Mouse (Mus musculus) hindbrain, embryonic 15.5 days (tissue): ENCODE data around the gene Map2k6. TPM values are rescaled to one million over a fixed set of nuclear protein-coding genes. Genes with fewer than 3 reads are reported as not detected.
A peak's percentile ranks its signal among the peaks of the same experiment; 100 is the strongest.

Experiments
- ATAC-seq: fragments of 200-750 bp; cut with Nextera tagmentation; 2 replicates; pipeline ENCODE4 v1.8.0; 2017; ENCODE audit warnings: low read depth, moderate number of reproducible peaks, moderate TSS enrichment; ENCODE audit not compliant: low FRiP score
- H3K27ac ChIP-seq: fragments of 300-500 bp; sonication (generic); replicated peaks from 2 replicates; pipeline ENCODE4 v1.5.1; 2015; ENCODE audit warnings: mild to moderate bottlenecking, inconsistent platforms
- H3K27me3 ChIP-seq: fragments of 300-500 bp; sonication (generic); 2 replicates; pipeline ENCODE4 v1.6.1; 2015; ENCODE audit warnings: control low read depth, inconsistent platforms
- H3K36me3 ChIP-seq: fragments of 300-500 bp; sonication (generic); 2 replicates; pipeline ENCODE4 v1.6.1; 2015; ENCODE audit warnings: control low read depth, inconsistent platforms
- H3K4me1 ChIP-seq: fragments of 300-500 bp; sonication (generic); replicated peaks from 2 replicates; pipeline ENCODE4 v1.6.1; 2015; ENCODE audit warnings: control low read depth, inconsistent platforms
- H3K4me2 ChIP-seq: fragments of 300-500 bp; sonication (generic); 2 replicates; pipeline ENCODE4 v1.6.1; 2015; ENCODE audit warnings: moderate library complexity, mild to moderate bottlenecking, inconsistent platforms
- H3K4me3 ChIP-seq: fragments of 300-500 bp; sonication (generic); 2 replicates; pipeline ENCODE4 v1.5.1; 2015; ENCODE audit warnings: mild to moderate bottlenecking, inconsistent platforms
- H3K9ac ChIP-seq: fragments of 300-500 bp; sonication (generic); 2 replicates; pipeline ENCODE4 v1.6.1; 2015; ENCODE audit warnings: inconsistent platforms
- H3K9me3 ChIP-seq: fragments of 300-500 bp; sonication (generic); 2 replicates; pipeline ENCODE4 v1.6.1; 2016; ENCODE audit warnings: control low read depth, inconsistent platforms
- WGBS: fragments of 180-500 bp; shearing (Covaris S2); methylation state at CpG from one replicate; pipeline ENCODE4 v1.1.7; 2015; 5-methylcytosine and 5-hydroxymethylcytosine counted together
- polyA plus RNA-seq: library from polyadenylated mRNA; unstranded; fragments of >200 nt; fragmentation: Nextera tagmentation; extraction: Ambion mirVana; gene quantifications from 2 replicates; pipeline ENCODE4 v1.2.1, GENCODE M21; 2015

Map2k6 gene
- polyA plus RNA-seq, 1 experiment from 2014 or later: 26.2 TPM

DNA sequence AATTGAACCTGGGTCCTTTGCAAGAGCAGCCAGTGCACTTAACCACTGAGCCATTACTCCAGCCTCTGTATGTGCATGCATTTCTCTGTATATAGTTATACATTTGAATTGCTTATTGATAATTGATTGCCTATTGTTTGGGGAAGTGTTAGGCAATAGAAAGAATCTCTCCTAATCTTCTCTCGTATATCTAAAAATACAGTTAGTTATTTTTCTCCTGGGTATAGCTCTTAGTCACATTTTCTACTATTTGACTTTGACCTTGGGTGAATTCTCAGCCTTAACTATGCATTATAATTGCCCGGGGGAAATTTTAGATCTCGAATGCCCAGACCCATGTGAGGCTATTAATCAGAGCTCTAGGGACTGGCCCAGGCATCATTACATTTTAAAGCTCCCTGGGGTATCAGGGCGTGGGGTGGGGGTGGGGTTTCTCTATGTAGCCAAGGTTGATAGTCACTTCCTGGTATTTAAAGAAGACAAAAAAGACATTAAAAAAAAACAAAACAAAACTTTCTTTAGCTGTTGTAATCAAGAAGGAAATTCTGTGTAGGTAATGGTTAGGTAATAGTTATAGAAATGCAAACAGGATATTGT is 39.9 kb downstream of the Map2k6 start:
- ATAC-seq: no peak
- Histone ChIP-seq H3K9me3 (no peaks in the 10 kb centered on the region), H3K27me3 (no peaks in the 10 kb centered on the region), H3K4me3 (no peak overlapping the region), H3K4me2 (no peak overlapping the region), H3K9ac (no peak overlapping the region), H3K4me1 (no peaks in the 10 kb centered on the region; the same call in 1 of the 2 replicates), H3K27ac (no peak overlapping the region), H3K36me3 (no peaks in the 10 kb centered on the region)
- 47% methylated on average over 4 of the region's 4 CpGs for WGBS

DNA sequence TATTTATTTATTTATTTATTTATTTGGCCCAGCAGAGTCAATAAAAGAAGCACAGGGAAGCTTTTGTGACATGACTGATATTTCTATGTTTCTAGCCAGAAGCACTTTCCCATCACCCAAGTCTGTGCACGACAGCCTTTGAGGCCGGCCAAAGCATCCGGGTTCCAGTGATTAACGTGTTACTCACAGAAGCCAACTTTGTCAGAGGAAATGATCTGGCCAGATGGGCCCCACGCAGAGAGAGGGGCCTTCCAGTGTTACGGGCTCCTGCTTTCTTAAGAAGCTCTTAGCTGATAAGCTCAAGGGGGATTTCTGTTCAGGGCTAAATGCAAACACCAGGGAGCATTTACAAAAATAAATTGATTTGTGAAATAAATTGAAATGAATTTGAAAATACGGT is 40.4 kb downstream of the Map2k6 start:
- WGBS: 47% methylated on average over 7 of the region's 7 CpGs
- Histone ChIP-seq H3K36me3 (no peaks in the 10 kb centered on the region), H3K27ac (no peak overlapping the region), H3K9me3 (no peaks in the 10 kb centered on the region), H3K4me3 (no peak overlapping the region), H3K4me1 (no peaks in the 10 kb centered on the region; the same call in 1 of the 2 replicates), H3K9ac (no peak overlapping the region), H3K4me2 (no peak overlapping the region), H3K27me3 (no peaks in the 10 kb centered on the region)
- no peak for ATAC-seq

DNA sequence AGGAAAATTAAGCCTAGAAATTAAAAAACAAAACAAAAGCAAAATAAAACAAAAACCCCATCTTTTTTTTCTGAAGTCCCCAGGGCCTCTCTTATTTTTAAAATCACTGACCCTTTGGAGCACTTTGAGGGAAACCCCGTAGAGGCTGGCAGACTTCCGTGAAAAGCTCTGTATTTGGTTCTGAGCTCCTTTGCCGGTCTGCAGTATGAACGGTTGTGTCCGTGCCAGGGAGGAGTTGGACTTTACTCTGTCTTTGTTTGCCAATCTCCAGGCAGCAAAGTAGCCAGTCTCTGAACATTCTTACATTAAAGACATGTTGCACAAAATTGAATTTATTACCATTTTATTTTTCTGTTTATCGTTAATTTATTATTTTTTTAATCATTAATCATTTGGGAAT is 45.7 kb downstream of the Map2k6 start:
- Histone ChIP-seq H3K9ac (no peak overlapping the region), H3K27ac (no peak overlapping the region), H3K4me2 (no peak overlapping the region), H3K4me1 (peaks cover 23% of the 10 kb centered on the region), H3K4me3 (no peak overlapping the region), H3K27me3 (0 out of 2 replicates have a peak, but pooled peaks cover 9% of the 10 kb centered on the region), H3K36me3 (no peaks in the 10 kb centered on the region), H3K9me3 (no peaks in the 10 kb centered on the region)
- 59% methylated on average over 6 of the region's 6 CpGs for WGBS
- no peak for ATAC-seq

DNA sequence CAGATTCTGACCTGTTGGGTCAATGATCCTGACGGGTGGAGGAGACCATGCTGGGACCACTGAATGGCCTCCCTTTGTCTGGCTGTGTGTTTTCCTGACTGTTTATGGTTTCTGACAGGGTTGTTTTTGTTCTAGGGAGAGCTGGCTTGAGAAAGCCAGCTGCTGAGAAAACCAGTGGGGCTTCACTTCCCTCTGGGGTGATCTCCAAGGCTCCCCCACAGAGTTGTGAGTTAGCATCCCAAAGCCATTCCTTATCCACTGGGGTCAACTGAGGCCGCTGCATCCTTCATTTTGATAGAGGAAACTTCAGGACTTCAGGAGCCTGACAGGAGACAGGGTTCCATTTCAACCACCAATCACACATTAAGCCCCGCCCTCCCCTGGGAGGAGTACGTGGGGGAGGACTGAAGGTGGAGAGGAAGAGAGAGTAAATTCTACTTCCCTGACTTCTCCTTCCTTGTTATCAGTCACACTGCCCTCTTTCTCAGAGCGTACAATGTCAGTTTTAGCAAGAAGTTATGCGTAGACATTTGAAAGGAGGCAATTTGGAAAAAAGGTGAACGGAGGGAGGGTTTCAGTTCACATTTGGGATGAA is 49.3 kb downstream of the Map2k6 start:
- ATAC-seq: no peak
- Histone ChIP-seq H3K27me3 (0 out of 2 replicates have a peak, but pooled peaks cover 9% of the 10 kb centered on the region), H3K4me2 (peak overlapping the region; percentile 40), H3K4me1 (peaks cover 35% of the 10 kb centered on the region), H3K4me3 (peak overlapping the region; percentile 17; the same call in 1 of the 2 replicates), H3K9me3 (no peaks in the 10 kb centered on the region), H3K9ac (no peak overlapping the region), H3K36me3 (no peaks in the 10 kb centered on the region), H3K27ac (no peak overlapping the region)
- WGBS: 6% methylated on average over 7 of the region's 7 CpGs

DNA sequence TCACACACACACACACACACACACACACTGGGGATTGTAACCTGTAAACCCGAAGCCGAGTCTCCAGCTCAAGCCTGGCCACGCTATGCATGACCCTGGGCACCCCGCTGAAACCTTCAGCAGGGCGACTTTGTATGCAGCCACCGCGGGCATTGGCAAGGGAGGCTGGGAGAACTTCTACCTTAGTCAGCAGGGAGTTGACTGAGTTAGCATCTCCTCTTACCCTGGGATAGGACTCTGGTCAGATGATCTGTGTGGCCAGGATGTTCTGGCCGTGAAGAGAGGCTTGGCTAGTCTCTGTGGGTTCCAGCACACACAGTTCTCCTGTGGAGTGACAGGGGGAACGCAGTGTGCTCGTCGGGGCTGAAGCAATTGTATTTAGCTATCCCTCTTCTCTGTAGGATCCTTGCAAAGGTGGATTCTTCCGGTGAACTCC is 49.8 kb downstream of the Map2k6 start:
- Histone ChIP-seq H3K4me1 (peaks cover 35% of the 10 kb centered on the region), H3K4me2 (peak overlapping the region; percentile 40), H3K4me3 (peak overlapping the region; percentile 17), H3K9ac (no peak overlapping the region), H3K27me3 (0 out of 2 replicates have a peak, but pooled peaks cover 9% of the 10 kb centered on the region), H3K27ac (no peak overlapping the region), H3K9me3 (no peaks in the 10 kb centered on the region), H3K36me3 (no peaks in the 10 kb centered on the region)
- ATAC-seq: peak; percentile 47; the same call in 1 of the 2 replicates
- under 1% methylated on average over 12 of the region's 12 CpGs for WGBS

DNA sequence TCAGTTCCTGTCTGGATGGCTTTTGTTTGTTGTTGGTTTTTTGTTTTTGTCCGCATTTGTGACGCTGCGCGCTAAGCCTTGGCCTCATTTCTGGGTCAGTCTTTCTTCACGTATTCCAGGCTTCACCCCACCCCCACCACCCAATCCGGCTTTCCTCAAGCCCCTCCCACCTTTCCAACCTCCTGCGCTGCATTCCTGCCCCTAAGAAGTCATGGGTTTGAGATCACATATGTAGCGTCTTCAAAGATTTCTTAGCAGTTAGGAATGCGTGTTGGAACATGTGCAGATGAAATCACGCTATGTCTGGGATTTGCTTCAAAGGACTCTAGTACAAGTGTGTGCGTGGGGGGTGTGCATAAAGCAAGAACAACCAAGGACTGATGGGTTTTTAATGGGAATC is 50.3 kb downstream of the Map2k6 start:
- Histone ChIP-seq H3K4me2 (peak overlapping the region; percentile 40), H3K9ac (no peak overlapping the region), H3K4me1 (peaks cover 35% of the 10 kb centered on the region), H3K9me3 (no peaks in the 10 kb centered on the region), H3K27me3 (0 out of 2 replicates have a peak, but pooled peaks cover 9% of the 10 kb centered on the region), H3K36me3 (no peaks in the 10 kb centered on the region), H3K4me3 (peak overlapping the region; percentile 17), H3K27ac (no peak overlapping the region)
- ATAC-seq: no peak
- 8% methylated on average over 11 of the region's 11 CpGs for WGBS

DNA sequence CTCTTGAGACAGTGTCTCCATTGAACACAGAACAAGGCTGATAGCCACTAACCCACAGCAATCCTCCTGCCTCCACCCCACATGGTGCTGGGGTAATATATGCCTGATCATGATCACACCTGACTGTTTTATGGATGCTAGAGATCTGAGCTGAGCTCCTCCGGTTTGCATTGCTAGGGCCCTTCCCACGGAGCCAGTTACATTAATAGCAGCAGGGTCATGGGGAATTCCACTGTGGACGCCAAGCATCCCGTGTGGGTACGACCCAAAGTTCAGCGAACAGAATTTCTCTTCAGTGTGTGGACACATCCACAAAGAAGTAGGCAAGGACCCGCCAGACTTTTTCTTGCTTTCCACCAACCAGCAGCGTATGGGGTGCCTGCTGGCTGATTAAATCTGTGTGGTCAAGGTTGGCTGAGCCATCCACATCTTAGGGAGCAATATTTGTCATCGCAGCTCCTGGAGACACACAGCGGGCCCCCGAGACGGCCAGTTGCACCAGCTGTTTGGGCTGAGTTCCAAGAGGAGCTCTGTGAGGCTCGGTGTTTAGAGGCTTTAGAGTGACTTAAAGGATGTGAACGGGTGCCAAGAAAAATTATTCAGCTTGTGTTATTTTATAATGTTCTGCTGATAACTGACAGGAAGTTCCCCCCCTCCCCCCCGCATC is 51.3 kb downstream of the Map2k6 start:
- ATAC-seq: no peak
- Histone ChIP-seq H3K9ac (no peak overlapping the region), H3K9me3 (no peaks in the 10 kb centered on the region), H3K4me3 (no peak overlapping the region), H3K4me1 (peaks cover 35% of the 10 kb centered on the region), H3K27me3 (0 out of 2 replicates have a peak, but pooled peaks cover 9% of the 10 kb centered on the region), H3K4me2 (peak overlapping the region; percentile 15; the same call in 1 of the 2 replicates), H3K36me3 (no peaks in the 10 kb centered on the region), H3K27ac (peak overlapping the region; percentile 38; the same call in 1 of the 2 replicates)
- 44% methylated on average over 15 of the region's 15 CpGs for WGBS

DNA sequence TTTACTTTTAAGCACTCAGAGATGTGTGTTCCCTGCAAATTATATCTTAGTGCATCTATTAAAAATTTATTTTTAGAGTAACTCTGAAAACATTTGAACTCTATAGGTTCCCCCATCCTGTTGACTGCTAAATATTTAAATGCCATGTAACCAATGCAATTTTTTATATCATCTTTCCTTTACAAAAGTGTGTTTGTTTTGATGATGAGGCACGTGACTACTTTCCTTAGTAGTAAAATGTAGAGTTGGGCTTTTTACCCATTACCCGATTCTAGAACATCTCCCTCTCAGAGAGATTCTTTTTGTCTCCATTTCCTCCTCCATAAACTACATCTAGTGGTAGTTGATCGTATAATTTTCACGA is 51.8 kb downstream of the Map2k6 start:
- WGBS: 93% methylated on average over 4 of the region's 4 CpGs
- peaks cover 35% of the 10 kb centered on the region for H3K4me1 ChIP-seq

DNA sequence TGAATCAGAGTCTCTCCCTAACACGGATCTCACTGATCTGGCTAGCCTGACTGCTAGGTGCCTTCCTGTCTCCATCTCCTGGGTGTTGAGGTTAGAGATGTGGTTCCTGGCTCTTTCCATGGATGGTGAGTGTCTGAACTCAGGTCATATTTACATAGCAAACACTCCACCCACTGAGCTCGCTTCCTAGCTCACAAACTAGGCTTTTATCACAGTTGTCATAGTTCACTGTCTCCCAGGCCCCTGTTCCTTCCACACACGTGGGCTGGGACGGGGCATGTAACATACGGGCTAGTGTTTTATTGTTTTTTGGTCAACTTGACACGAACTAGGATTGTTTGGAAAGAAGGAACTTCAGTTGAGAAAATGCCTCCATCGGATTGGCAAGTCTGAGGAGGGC is 52.7 kb downstream of the Map2k6 start:
- Histone ChIP-seq H3K4me2 (no peak overlapping the region), H3K4me1 (peaks cover 35% of the 10 kb centered on the region), H3K9me3 (no peaks in the 10 kb centered on the region), H3K27ac (no peak overlapping the region), H3K4me3 (no peak overlapping the region), H3K36me3 (no peaks in the 10 kb centered on the region), H3K27me3 (0 out of 2 replicates have a peak, but pooled peaks cover 5% of the 10 kb centered on the region), H3K9ac (no peak overlapping the region)
- WGBS: 86% methylated on average over 7 of the region's 7 CpGs
- no peak for ATAC-seq

More for the DNA sequence above, 51.8 kb downstream of the Map2k6 start:
- H3K9me3 ChIP-seq: no peaks in the 10 kb centered on the region
- H3K4me2 ChIP-seq: no peak overlapping the region
- no peak overlapping the region for H3K4me3 ChIP-seq
- H3K9ac ChIP-seq: no peak overlapping the region
- H3K27ac ChIP-seq: no peak overlapping the region
- 0 out of 2 replicates have a peak, but pooled peaks cover 9% of the 10 kb centered on the region for H3K27me3 ChIP-seq
- no peaks in the 10 kb centered on the region for H3K36me3 ChIP-seq
- no peak for ATAC-seq

DNA sequence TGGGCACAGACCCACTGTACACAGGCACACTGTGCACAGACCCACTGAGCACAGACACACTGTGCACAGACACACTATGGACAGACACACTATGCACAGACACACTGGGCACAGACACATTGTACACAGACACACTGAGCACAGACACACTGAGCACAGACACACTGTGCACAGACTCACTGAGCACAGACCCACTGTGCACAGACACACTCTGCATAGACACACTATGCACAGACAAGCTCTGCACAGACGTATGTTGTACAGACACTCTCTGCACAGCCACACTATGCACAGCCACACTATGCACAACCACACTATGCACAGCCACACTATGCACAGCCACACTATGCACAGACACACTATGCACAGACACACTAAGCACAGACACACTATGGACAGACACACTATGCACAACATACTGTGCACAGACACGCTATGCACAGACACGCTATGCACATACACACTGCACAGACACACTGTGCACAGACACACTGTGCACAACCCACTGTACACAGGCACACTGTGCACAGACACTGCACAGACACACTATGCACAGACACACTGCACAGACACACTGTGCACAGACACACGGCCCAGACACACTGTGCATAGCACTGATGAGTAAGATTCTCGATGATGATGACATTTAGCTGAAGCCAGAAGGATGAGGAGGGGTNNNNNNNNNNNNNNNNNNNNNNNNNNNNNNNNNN is 54.7 kb downstream of the Map2k6 start:
- Histone ChIP-seq H3K27me3 (no peaks in the 10 kb centered on the region), H3K36me3 (no peaks in the 10 kb centered on the region), H3K4me1 (peaks cover 23% of the 10 kb centered on the region), H3K4me2 (no peak overlapping the region), H3K9me3 (no peaks in the 10 kb centered on the region), H3K9ac (no peak overlapping the region), H3K4me3 (no peak overlapping the region), H3K27ac (no peak overlapping the region)
- 97% methylated on average over 5 of the region's 5 CpGs for WGBS
- no peak; the same call in 1 of the 2 replicates for ATAC-seq

DNA sequence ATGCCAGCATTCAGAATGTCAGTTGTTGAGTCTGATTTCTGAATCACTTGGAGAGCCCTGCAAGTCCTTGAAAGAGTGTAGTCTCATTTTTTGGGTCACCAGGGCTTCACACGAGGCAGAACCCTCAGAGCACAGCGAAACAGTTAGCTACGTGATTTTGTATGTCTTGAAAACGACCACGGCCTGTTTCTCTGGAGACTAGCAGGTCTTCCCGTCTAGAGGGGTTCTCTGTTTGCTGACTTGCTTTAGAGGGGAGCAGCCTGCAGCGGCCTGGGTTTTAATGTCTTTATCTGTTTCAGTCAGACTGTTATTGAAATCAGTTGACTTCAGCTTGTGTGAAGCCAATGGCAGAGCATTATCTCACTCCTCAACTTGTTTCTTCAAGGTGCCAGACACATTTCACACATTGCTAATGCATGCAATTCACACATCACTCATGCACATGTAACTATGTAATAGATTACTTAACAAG is 58.6 kb downstream of the Map2k6 start:
- no peak overlapping the region for H3K4me2 ChIP-seq
- no peaks in the 10 kb centered on the region for H3K27me3 ChIP-seq
- ATAC-seq: no peak
- no peak overlapping the region for H3K9ac ChIP-seq
- H3K27ac ChIP-seq: no peak overlapping the region
- H3K4me1 ChIP-seq: peaks cover 12% of the 10 kb centered on the region
- no peaks in the 10 kb centered on the region for H3K9me3 ChIP-seq
- H3K4me3 ChIP-seq: no peak overlapping the region
- 65% methylated on average over 7 of the region's 7 CpGs for whole genome bisulfite sequencing
- no peaks in the 10 kb centered on the region for H3K36me3 ChIP-seq
